Mouse (Mus musculus): ENCODE measurements around the gene Zfp811.
A peak's percentile ranks its signal among the peaks of the same experiment; 100 is the strongest.

- TF ChIP-seq EP300 (optimal IDR thresholded peaks at IDR 0.05) (no peak), CTCF (IDR thresholded peaks at IDR 0.05; ENCODE audit: low read depth) (peak; percentile 16; the same call in 1 of the 2 replicates)
These were observed 20.5 kb downstream of the Zfp811 start for GRCm38 (mm10) chr17:32789244-32789643.

All from stomach, postnatal 0 days (tissue).